Mouse (Mus musculus) kidney, embryonic 14.5 days (tissue): ENCODE measurements around the gene Naaladl1. TPM values are rescaled to one million over a fixed set of nuclear protein-coding genes. Genes with fewer than 3 reads are reported as not detected.

ENCODE experiments used
- ATAC-seq: fragments of 200-750 bp; cut with Nextera tagmentation; 2 replicates; pipeline ENCODE4 v1.8.0; 2017; ENCODE audit warnings: moderate number of reproducible peaks, mild to moderate bottlenecking, moderate TSS enrichment, moderate library complexity; ENCODE audit not compliant: low FRiP score, low TSS enrichment
- H3K27ac ChIP-seq: fragments of 300-500 bp; sonication (generic); 2 replicates; pipeline ENCODE4 v1.5.1; 2014; ENCODE audit warnings: low read depth, mild to moderate bottlenecking, low read length, moderate library complexity, mixed read lengths
- H3K27me3 ChIP-seq: fragments of 300-500 bp; sonication (generic); 2 replicates; pipeline ENCODE4 v1.6.1; 2014; ENCODE audit warnings: mild to moderate bottlenecking, low read length; ENCODE audit not compliant: control insufficient read depth, insufficient read depth
- H3K36me3 ChIP-seq: fragments of 300-500 bp; sonication (generic); 2 replicates; pipeline ENCODE4 v1.6.1; 2014; ENCODE audit warnings: low read length, mixed read lengths; ENCODE audit not compliant: control insufficient read depth, insufficient read depth
- H3K4me1 ChIP-seq: fragments of 300-500 bp; sonication (generic); 2 replicates; pipeline ENCODE4 v1.6.1; 2014; ENCODE audit warnings: low read length, mixed read lengths; ENCODE audit not compliant: control insufficient read depth, insufficient read depth
- H3K4me2 ChIP-seq: fragments of 300-500 bp; sonication (generic); replicated peaks from 2 replicates; pipeline ENCODE4 v1.6.1; 2014; ENCODE audit warnings: low read depth, mild to moderate bottlenecking, low read length
- H3K4me3 ChIP-seq: fragments of 300-500 bp; sonication (generic); 2 replicates; pipeline ENCODE4 v1.5.1; 2014; ENCODE audit warnings: mild to moderate bottlenecking, low read length
- H3K9ac ChIP-seq: fragments of 300-500 bp; sonication (generic); 2 replicates; pipeline ENCODE4 v1.6.1; 2014; ENCODE audit warnings: low read depth, mild to moderate bottlenecking, low read length, moderate library complexity
- H3K9me3 ChIP-seq: fragments of 300-500 bp; sonication (generic); 2 replicates; pipeline ENCODE4 v1.6.1; 2016; ENCODE audit warnings: low read length; ENCODE audit not compliant: control insufficient read depth
- whole genome bisulfite sequencing: fragments of 180-500 bp; shearing (Covaris S2); extraction: QIAGEN DNeasy Blood & Tissue Kit; methylation state at CpG from one replicate; pipeline ENCODE4 v1.1.7; 2014; 5-methylcytosine and 5-hydroxymethylcytosine counted together
- polyA plus RNA-seq: library from polyadenylated mRNA; unstranded; fragments of >200 nt; fragmentation: Nextera tagmentation; extraction: Ambion mirVana; gene quantifications from 2 replicates; pipeline ENCODE4 v1.2.1, GENCODE M21; 2014

Naaladl1 gene
- polyA plus RNA-seq, 1 experiment from 2014 or later: 0.60 TPM

DNA sequence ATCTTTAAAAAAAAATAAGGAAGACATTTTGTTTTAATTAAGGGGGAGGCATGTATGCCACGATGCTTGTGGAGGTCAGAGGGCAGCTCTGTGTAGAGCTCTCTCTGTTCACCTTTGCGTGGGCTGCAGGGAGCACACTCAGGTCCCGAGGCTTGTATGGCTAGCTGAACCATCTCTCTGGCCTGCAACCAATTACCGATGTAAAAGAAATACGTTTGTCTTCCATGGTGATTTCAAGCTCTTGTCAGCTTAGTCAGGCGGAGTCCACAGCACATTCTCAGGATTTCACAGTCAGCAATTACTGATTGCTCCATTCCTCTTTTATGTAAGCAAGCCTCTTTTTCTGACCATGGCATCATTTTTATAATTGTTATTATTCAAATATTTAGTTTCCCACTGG, 4.4 kb upstream of the Naaladl1 start:
- Histone ChIP-seq H3K4me2 (no peak overlapping the region), H3K9ac (no peak overlapping the region), H3K27ac (no peak overlapping the region), H3K27me3 (no peaks in the 10 kb centered on the region), H3K4me3 (no peak overlapping the region), H3K4me1 (no peaks in the 10 kb centered on the region), H3K36me3 (peaks cover 6% of the 10 kb centered on the region), H3K9me3 (no peaks in the 10 kb centered on the region)
- ATAC-seq: no peak
- 67% methylated on average over 6 of the region's 6 CpGs for WGBS

GRCm38 (mm10) chr19:6102169-6102853, 3.3 kb upstream of the Naaladl1 start:
- peaks cover 6% of the 10 kb centered on the region for H3K36me3 ChIP-seq
- H3K27me3 ChIP-seq: no peaks in the 10 kb centered on the region
- H3K4me1 ChIP-seq: no peaks in the 10 kb centered on the region
- H3K9ac ChIP-seq: no peak overlapping the region
- no peak overlapping the region for H3K27ac ChIP-seq
- no peak overlapping the region for H3K4me3 ChIP-seq
- no peak overlapping the region for H3K4me2 ChIP-seq
- no peaks in the 10 kb centered on the region for H3K9me3 ChIP-seq
- no peak for ATAC-seq
- WGBS: 76% methylated on average over 6 of the region's 6 CpGs

- no peak overlapping the region for H3K9ac ChIP-seq
- WGBS: 74% methylated on average over 4 of the region's 4 CpGs
- H3K27me3 ChIP-seq: no peaks in the 10 kb centered on the region
- no peak for ATAC-seq
- no peak overlapping the region for H3K4me2 ChIP-seq
- H3K4me3 ChIP-seq: no peak overlapping the region
- no peaks in the 10 kb centered on the region for H3K36me3 ChIP-seq
- H3K9me3 ChIP-seq: no peaks in the 10 kb centered on the region
- H3K4me1 ChIP-seq: no peaks in the 10 kb centered on the region
- H3K27ac ChIP-seq: no peak overlapping the region
Observed at GRCm38 (mm10) chr19:6104476-6104875, 1.1 kb upstream of the Naaladl1 start.

- H3K36me3 ChIP-seq: peaks cover 30% of the 10 kb centered on the region
- H3K4me2 ChIP-seq: no peak overlapping the region
- no peaks in the 10 kb centered on the region for H3K27me3 ChIP-seq
- H3K4me3 ChIP-seq: no peak overlapping the region
- ATAC-seq: no peak
- peaks cover 6% of the 10 kb centered on the region; the same call in 1 of the 2 replicates for H3K4me1 ChIP-seq
- no peak overlapping the region for H3K9ac ChIP-seq
- no peak overlapping the region for H3K27ac ChIP-seq
- 25% methylated on average over 6 of the region's 6 CpGs for WGBS
- H3K9me3 ChIP-seq: no peaks in the 10 kb centered on the region
Observed at GRCm38 (mm10) chr19:6113116-6113515, 7.5 kb downstream of the Naaladl1 start.

GRCm38 (mm10) chr19:6116113-6116850, 10.7 kb downstream of the Naaladl1 start:
- H3K4me2 ChIP-seq: peak overlapping the region; percentile 86; the same call in 1 of the 2 replicates
- H3K36me3 ChIP-seq: peaks cover 30% of the 10 kb centered on the region
- H3K27ac ChIP-seq: no peak overlapping the region
- H3K4me1 ChIP-seq: peaks cover 13% of the 10 kb centered on the region; the same call in 1 of the 2 replicates
- ATAC-seq: no peak
- H3K27me3 ChIP-seq: no peaks in the 10 kb centered on the region
- no peak overlapping the region; the same call in 1 of the 2 replicates for H3K4me3 ChIP-seq
- WGBS: 92% methylated on average over 15 of the region's 15 CpGs
- no peaks in the 10 kb centered on the region for H3K9me3 ChIP-seq
- no peak overlapping the region for H3K9ac ChIP-seq

GRCm38 (mm10) chr19:6117346-6117985, 11.9 kb downstream of the Naaladl1 start:
- ATAC-seq: no peak; the same call in 1 of the 2 replicates
- H3K27me3 ChIP-seq: no peaks in the 10 kb centered on the region
- peaks cover 25% of the 10 kb centered on the region for H3K36me3 ChIP-seq
- peak overlapping the region; percentile 86 for H3K4me2 ChIP-seq
- H3K9me3 ChIP-seq: no peaks in the 10 kb centered on the region
- peak overlapping the region; percentile 55 for H3K4me3 ChIP-seq
- peak overlapping the region; percentile 80 for H3K9ac ChIP-seq
- peak overlapping the region; percentile 97 for H3K27ac ChIP-seq
- WGBS: 6% methylated on average over 32 of the region's 32 CpGs
- H3K4me1 ChIP-seq: peaks cover 16% of the 10 kb centered on the region; the same call in 1 of the 2 replicates

GRCm38 (mm10) chr19:6117986-6118676, 12.5 kb downstream of the Naaladl1 start, which contains the start of gene Sac3d1:
Gene Sac3d1, minus strand, starts transcription at chr19:6118650.
- Histone ChIP-seq H3K27me3 (no peaks in the 10 kb centered on the region), H3K4me1 (peaks cover 16% of the 10 kb centered on the region; the same call in 1 of the 2 replicates), H3K36me3 (peaks cover 25% of the 10 kb centered on the region), H3K4me2 (peak within 1 kb of the TSS; percentile 86), H3K9ac (peak within 1 kb of the TSS; percentile 80), H3K4me3 (peak within 1 kb of the TSS; percentile 55), H3K27ac (peak within 1 kb of the TSS; percentile 97), H3K9me3 (no peaks in the 10 kb centered on the region)
- peak; percentile 86 for ATAC-seq
- WGBS: under 1% methylated on average over 77 of the region's 77 CpGs

GRCm38 (mm10) chr19:6118677-6119185, 13.1 kb downstream of the Naaladl1 start:
- H3K27me3 ChIP-seq: no peaks in the 10 kb centered on the region
- H3K4me1 ChIP-seq: peaks cover 16% of the 10 kb centered on the region; the same call in 1 of the 2 replicates
- H3K9ac ChIP-seq: peak overlapping the region; percentile 80
- H3K9me3 ChIP-seq: no peaks in the 10 kb centered on the region
- peak; percentile 9 for ATAC-seq
- 2% methylated on average over 8 of the region's 8 CpGs for WGBS
- H3K36me3 ChIP-seq: peaks cover 25% of the 10 kb centered on the region
- H3K4me3 ChIP-seq: peak overlapping the region; percentile 55
- H3K27ac ChIP-seq: peak overlapping the region; percentile 97
- peak overlapping the region; percentile 86 for H3K4me2 ChIP-seq
